Comparison of ENCODE assay signal across 15 mouse cellular contexts in the genomic region with DNA sequence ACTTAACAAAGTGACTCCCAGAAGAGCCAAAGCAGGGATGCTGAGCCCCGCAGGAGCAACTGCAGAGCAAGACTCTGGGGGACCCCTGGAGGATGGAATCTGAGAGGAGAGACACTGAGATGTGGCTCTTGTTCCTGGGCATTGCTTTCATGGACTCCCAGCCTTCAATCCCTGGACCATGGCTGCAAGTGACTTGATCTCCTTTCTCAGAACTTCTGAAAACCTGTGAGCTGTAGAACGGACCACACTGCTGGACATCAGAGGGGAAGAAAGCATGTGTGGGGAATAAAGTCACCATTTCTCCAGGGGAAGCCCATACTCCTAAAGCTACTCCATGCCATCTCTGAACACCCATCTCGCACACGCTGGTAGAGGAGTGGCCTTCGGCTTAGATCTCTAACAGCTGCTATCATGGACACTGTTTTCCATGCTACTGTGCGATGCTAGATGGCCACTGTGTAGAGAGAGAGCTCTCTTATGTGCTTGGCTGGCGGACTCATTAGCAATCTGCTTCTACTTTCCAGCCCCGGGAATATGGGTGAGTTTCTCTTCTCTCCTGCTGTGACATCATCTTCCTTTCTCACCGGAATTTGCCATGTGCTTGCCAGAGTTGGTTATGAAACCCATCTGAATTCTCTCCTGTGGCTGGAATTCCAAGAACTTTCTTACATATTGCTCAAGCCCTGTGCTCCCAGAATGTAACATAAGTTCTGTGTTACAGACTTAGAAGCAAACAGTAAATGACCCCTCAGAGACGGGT. TPM values are rescaled to one million over a fixed set of nuclear protein-coding genes. Genes with fewer than 3 reads are reported as not detected.
DNase-seq lines count a peak whose midpoint lies in the region; ATAC-seq and TF ChIP-seq lines count a peak whose summit lies in the region.
"Had no signal": no experiment of that assay in that cellular context is flagged by ENCODE, and none has a peak within 500 bp of the region (broad histone marks: within the 10 kb centered on the region; RNA-seq: fewer than 3 reads in every experiment).

No protein-coding gene starts in this region.

- no peak overlapping the region for H3K9ac ChIP-seq in lung, postnatal 0 days (replicated peaks; ENCODE audit: low read depth)
- no peak overlapping the region for H3K9ac ChIP-seq in forebrain, embryonic 12.5 days
- H3K9ac ChIP-seq: embryonic facial prominence, embryonic 12.5 days; liver, embryonic 15.5 days had no signal

- no peak overlapping the region for H3K4me3 ChIP-seq in lung, postnatal 0 days (ENCODE audit: low read depth, low read length)
- H3K4me3 ChIP-seq in cortical plate, adult 2 months (ENCODE audit: insufficient read depth, low read length): no peak overlapping the region
- no peak overlapping the region for H3K4me3 ChIP-seq in forebrain, embryonic 12.5 days (replicated peaks)
- H3K4me3 ChIP-seq: embryonic facial prominence, embryonic 12.5 days; heart, adult 2 months; liver, embryonic 15.5 days; midbrain, embryonic 10.5 days had no signal

- DNase-seq in frontal cortex, postnatal 36 days (ENCODE audit: low spot score in 2 of 2): peak; percentile 35 to 70
- DNase-seq in frontal cortex, postnatal 10 days (ENCODE audit: low spot score in 2 of 2): no peak
- peak; percentile 88 for DNase-seq in lung, postnatal 0 days (ENCODE audit: low spot score)
- no peak for DNase-seq in lung, postnatal 4 days
- DNase-seq in lung, postnatal 14 days: peak; percentile 20
- no peak for DNase-seq in cerebellum, postnatal 4 days (ENCODE audit: low spot score in 2 of 2)
- DNase-seq: cerebellum, adult 2 months; heart, adult 2 months; kidney, adult 18-20 months had no signal

- H3K27ac ChIP-seq in lung, postnatal 0 days (ENCODE audit: low read length): no peak overlapping the region
- 0 out of 2 replicates have a peak overlapping the region, but pooled peaks have one; percentile 26 for H3K27ac ChIP-seq in cortical plate, adult 2 months (ENCODE audit: insufficient read depth, low read length)
- no peak overlapping the region for H3K27ac ChIP-seq in forebrain, embryonic 12.5 days
- H3K27ac ChIP-seq: embryonic facial prominence, embryonic 12.5 days; heart, adult 2 months; liver, embryonic 15.5 days; midbrain, embryonic 10.5 days had no signal

- TF ChIP-seq CTCF in lung, postnatal 0 days (IDR thresholded peaks at IDR 0.05): no peak
- no peak for TF ChIP-seq CTCF in cortical plate, adult 2 months (IDR thresholded peaks at IDR 0.05; ENCODE audit: extremely low read depth, insufficient read depth, low read length)

- peak; percentile 37; the same call in 1 of the 2 replicates for TF ChIP-seq POLR2A in cortical plate, adult 2 months (IDR thresholded peaks at IDR 0.05; ENCODE audit: extremely low read depth, insufficient read depth, low read length)

- H3K4me1 ChIP-seq in lung, postnatal 0 days (ENCODE audit: insufficient read depth, low read depth, low read length): no peaks in the 10 kb centered on the region
- peaks cover 7% of the 10 kb centered on the region for H3K4me1 ChIP-seq in cortical plate, adult 2 months (ENCODE audit: control insufficient read depth, insufficient read depth, low read length)
- H3K4me1 ChIP-seq in forebrain, embryonic 12.5 days: no peaks in the 10 kb centered on the region
- H3K4me1 ChIP-seq: embryonic facial prominence, embryonic 12.5 days; liver, embryonic 15.5 days; midbrain, embryonic 10.5 days had no signal

- WGBS in lung, postnatal 0 days: 64% methylated on average over 10 of the region's 10 CpGs
- 82% methylated on average over 10 of the region's 10 CpGs for WGBS in forebrain, embryonic 12.5 days

- ATAC-seq in lung, postnatal 0 days: peak; percentile 55
- ATAC-seq in forebrain, embryonic 12.5 days (ENCODE audit: low FRiP score): no peak
- ATAC-seq: forebrain, embryonic 16.5 days had no signal

- H3K9me3 ChIP-seq in lung, postnatal 0 days (ENCODE audit: low read length): no peaks in the 10 kb centered on the region
- H3K9me3 ChIP-seq in forebrain, embryonic 12.5 days: no peaks in the 10 kb centered on the region
- H3K9me3 ChIP-seq: embryonic facial prominence, embryonic 12.5 days; liver, embryonic 15.5 days; midbrain, embryonic 10.5 days had no signal

- peak; percentile 62 for TF ChIP-seq EP300 in lung, postnatal 0 days (IDR thresholded peaks at IDR 0.05)

- H3K27me3 ChIP-seq in lung, postnatal 0 days (replicated peaks; ENCODE audit: insufficient read depth, low read length): no peaks in the 10 kb centered on the region
- H3K27me3 ChIP-seq in forebrain, embryonic 12.5 days: no peaks in the 10 kb centered on the region
- H3K27me3 ChIP-seq: embryonic facial prominence, embryonic 12.5 days; liver, embryonic 15.5 days had no signal

- H3K4me2 ChIP-seq in lung, postnatal 0 days (replicated peaks; ENCODE audit: low read depth, low read length): no peak overlapping the region
- no peak overlapping the region for H3K4me2 ChIP-seq in forebrain, embryonic 12.5 days
- H3K4me2 ChIP-seq: embryonic facial prominence, embryonic 12.5 days; liver, embryonic 15.5 days had no signal

- H3K36me3 ChIP-seq in lung, postnatal 0 days (ENCODE audit: insufficient read depth, low read length): no peaks in the 10 kb centered on the region
- no peaks in the 10 kb centered on the region for H3K36me3 ChIP-seq in forebrain, embryonic 12.5 days (replicated peaks)
- H3K36me3 ChIP-seq: embryonic facial prominence, embryonic 12.5 days; liver, embryonic 15.5 days; midbrain, embryonic 10.5 days had no signal

RNA-seq across cellular contexts. Expression of a gene that starts 16.3 kb away (rescaled TPM):
- 3.1 and 3.2 TPM in 2 replicates for polyA plus RNA-seq in lung, postnatal 0 days (2015; fragmentation: Nextera tagmentation; extraction: Ambion mirVana)
- polyA plus RNA-seq in cortical plate, adult 2 months (2012; rRNA removed): 4.7 and 5.0 TPM in 2 replicates
- 6.6 and 6.7 TPM in 2 replicates for polyA plus RNA-seq in forebrain, embryonic 12.5 days (2016; fragmentation: Nextera tagmentation; extraction: Ambion mirVana)

Comparison
In these comparisons a context has a peak if more than half of its experiments do, and no peak if none do; other contexts are left out.
1. DNase-seq: peak in frontal cortex, postnatal 36 days (2 of 2), lung, postnatal 0 days (single experiment) and lung, postnatal 14 days (single experiment); none in frontal cortex, postnatal 10 days (0 of 2), lung, postnatal 4 days (0 of 2) and cerebellum, postnatal 4 days (0 of 2).